Mouse (Mus musculus) megakaryocyte, embryonic 14.5 days (primary cell): ENCODE measurements around the gene Akt1.

Source experiments
- FLI1 ChIP-seq: IDR thresholded peaks from 2 replicates; pipeline ENCODE4 v1.6.1; 2012; ENCODE audit warnings: low read length, inconsistent platforms, mixed read lengths
- GATA1 ChIP-seq: IDR thresholded peaks from 3 replicates; pipeline ENCODE4 v1.6.1; 2012; ENCODE audit warnings: mixed read lengths, low read length, inconsistent platforms, borderline replicate concordance

DNA sequence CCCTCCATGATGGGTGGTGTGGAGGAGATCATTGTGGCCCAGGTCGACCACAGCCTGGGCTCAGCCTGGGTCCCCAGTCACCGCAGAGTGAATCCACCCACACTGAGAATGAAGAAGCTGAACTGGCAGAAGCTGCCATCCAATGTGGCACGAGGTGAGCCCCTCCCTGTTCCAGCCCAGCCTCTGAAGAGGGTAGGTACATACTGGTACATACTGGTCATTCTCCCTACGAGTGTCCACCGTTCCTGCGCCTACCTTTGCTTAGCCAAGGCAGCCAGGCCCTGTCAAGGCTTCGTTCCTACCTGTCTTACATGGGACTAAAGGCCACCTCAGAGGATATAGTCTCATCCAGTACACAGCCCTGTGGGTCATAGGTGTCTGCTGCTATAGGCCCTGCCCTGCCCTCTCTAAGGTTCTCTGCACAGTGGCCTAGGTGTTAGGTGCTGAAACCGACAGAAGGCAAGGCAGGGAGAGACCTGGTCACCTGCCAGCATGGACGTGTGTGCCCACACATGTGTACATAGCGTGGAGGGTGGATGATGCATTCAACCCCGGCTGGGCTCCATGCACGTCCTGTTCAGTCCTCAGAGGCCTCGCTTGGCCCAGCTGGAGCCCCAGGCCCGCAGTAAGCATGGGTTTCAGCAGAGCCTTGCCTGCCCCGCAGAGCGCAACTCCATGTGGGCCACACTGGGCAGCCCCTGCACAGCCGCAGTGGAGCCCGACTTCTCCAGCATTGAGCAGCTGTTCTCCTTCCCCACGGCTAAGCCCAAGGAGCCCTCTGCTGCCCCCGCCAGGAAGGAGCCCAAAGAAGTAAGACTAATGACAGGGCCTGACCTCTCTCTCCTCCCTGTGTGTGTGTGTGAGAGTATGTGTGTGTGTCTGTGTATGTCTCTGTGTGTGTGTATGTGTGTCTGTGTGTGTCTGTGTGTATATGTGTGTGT is 69.7 kb downstream of the Akt1 start:
- TF ChIP-seq FLI1 (no peak), GATA1 (no peak)
